In the genomic region with DNA sequence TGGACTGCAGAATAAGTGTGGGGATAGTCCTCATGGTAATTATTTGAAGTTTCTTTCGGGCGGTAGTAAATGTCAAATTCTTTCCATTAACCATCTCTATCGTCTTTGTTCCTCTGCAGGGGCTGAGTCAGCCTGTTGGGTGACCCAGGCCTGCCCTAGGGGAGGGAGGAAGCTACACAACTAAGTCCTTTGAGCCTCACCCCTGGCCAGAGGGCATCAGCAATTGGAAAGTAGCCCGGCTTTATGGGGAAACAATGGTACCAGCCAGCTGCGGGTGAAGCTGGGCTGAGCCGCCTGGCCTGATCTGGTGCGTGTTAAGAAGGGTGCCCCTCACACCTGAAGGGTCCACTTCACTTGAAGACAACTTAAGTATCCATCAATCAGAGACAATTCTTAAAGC, we compare ENCODE assay signal across 10 mouse cellular contexts. TPM values are rescaled to one million over a fixed set of nuclear protein-coding genes. Genes with fewer than 3 reads are reported as not detected.
DNase-seq lines count a peak whose midpoint lies in the region; ATAC-seq lines count a peak whose summit lies in the region.
"Had no signal": no experiment of that assay in that cellular context is flagged by ENCODE, and none has a peak within 500 bp of the region (broad histone marks: within the 10 kb centered on the region; RNA-seq: fewer than 3 reads in every experiment).

No protein-coding gene starts in this region.

- no peak overlapping the region for H3K4me2 ChIP-seq in embryonic facial prominence, embryonic 14.5 days (ENCODE audit: low read depth, low read length)
- H3K4me2 ChIP-seq in midbrain, embryonic 16.5 days (ENCODE audit: low read length) = no peak overlapping the region
- no peak overlapping the region for H3K4me2 ChIP-seq in forebrain, embryonic 14.5 days (ENCODE audit: low read length)

- DNase-seq in heart, adult 9 months (ENCODE audit: low spot score in 2 of 2) = peak; percentile 13 to 17
- DNase-seq in heart, postnatal 4 days = no peak
- DNase-seq in lung, postnatal 36 days = peak; percentile 23
- no peak for DNase-seq in lung, postnatal 25 days (ENCODE audit: low spot score)
- peak; percentile 37 for DNase-seq in embryonic facial prominence, embryonic 14.5 days (ENCODE audit: low spot score)
- DNase-seq in forebrain, embryonic 14.5 days (ENCODE audit: low spot score) = no peak
- DNase-seq: right cerebral cortex, postnatal 14 days had no signal

- WGBS in embryonic facial prominence, embryonic 14.5 days = 46% methylated on average over 7 of the region's 7 CpGs
- 72% methylated on average over 7 of the region's 7 CpGs for WGBS in midbrain, embryonic 16.5 days
- 76% methylated on average over 7 of the region's 7 CpGs for WGBS in forebrain, embryonic 14.5 days

- H3K36me3 ChIP-seq in embryonic facial prominence, embryonic 14.5 days (ENCODE audit: control insufficient read depth, insufficient read depth, low read length) = no peaks in the 10 kb centered on the region
- no peaks in the 10 kb centered on the region for H3K36me3 ChIP-seq in midbrain, embryonic 16.5 days (ENCODE audit: control insufficient read depth, insufficient read depth, low read length)
- no peaks in the 10 kb centered on the region for H3K36me3 ChIP-seq in forebrain, embryonic 14.5 days (ENCODE audit: control insufficient read depth, insufficient read depth, low read length)

- H3K4me1 ChIP-seq in embryonic facial prominence, embryonic 14.5 days (ENCODE audit: control insufficient read depth, insufficient read depth, low read length) = no peaks in the 10 kb centered on the region
- no peaks in the 10 kb centered on the region for H3K4me1 ChIP-seq in midbrain, embryonic 16.5 days (ENCODE audit: control insufficient read depth, insufficient read depth, low read length)
- H3K4me1 ChIP-seq in forebrain, embryonic 14.5 days (ENCODE audit: control insufficient read depth, insufficient read depth, low read length) = no peaks in the 10 kb centered on the region

- no peak for ATAC-seq in embryonic facial prominence, embryonic 14.5 days (ENCODE audit: low read depth)
- peak; percentile 40 for ATAC-seq in megakaryocyte, adult 5-6 weeks (ENCODE audit: poor library complexity, severe bottlenecking)
- ATAC-seq in midbrain, embryonic 16.5 days = no peak
- ATAC-seq in forebrain, embryonic 14.5 days = no peak

- H3K4me3 ChIP-seq in embryonic facial prominence, embryonic 14.5 days (ENCODE audit: low read depth, low read length) = no peak overlapping the region
- H3K4me3 ChIP-seq in midbrain, embryonic 16.5 days (ENCODE audit: low read depth, low read length) = no peak overlapping the region
- no peak overlapping the region for H3K4me3 ChIP-seq in forebrain, embryonic 14.5 days (ENCODE audit: low read depth, low read length)

- no peak overlapping the region for H3K27ac ChIP-seq in embryonic facial prominence, embryonic 14.5 days (replicated peaks; ENCODE audit: low read depth, low read length)
- H3K27ac ChIP-seq in midbrain, embryonic 16.5 days (ENCODE audit: low read length) = no peak overlapping the region
- H3K27ac ChIP-seq in forebrain, embryonic 14.5 days (ENCODE audit: low read depth, low read length) = no peak overlapping the region
- H3K27ac ChIP-seq: kidney, postnatal 0 days had no signal

- H3K9ac ChIP-seq in embryonic facial prominence, embryonic 14.5 days (ENCODE audit: low read depth, low read length) = no peak overlapping the region
- no peak overlapping the region for H3K9ac ChIP-seq in midbrain, embryonic 16.5 days (ENCODE audit: low read depth, low read length)
- H3K9ac ChIP-seq in forebrain, embryonic 14.5 days (ENCODE audit: low read length) = no peak overlapping the region

- H3K9me3 ChIP-seq in embryonic facial prominence, embryonic 14.5 days (ENCODE audit: control insufficient read depth, low read length) = no peaks in the 10 kb centered on the region
- H3K9me3 ChIP-seq in midbrain, embryonic 16.5 days (replicated peaks; ENCODE audit: control insufficient read depth, low read length, poor library complexity, severe bottlenecking) = no peaks in the 10 kb centered on the region
- H3K9me3 ChIP-seq in forebrain, embryonic 14.5 days (replicated peaks; ENCODE audit: control insufficient read depth, low read length) = no peaks in the 10 kb centered on the region

- H3K27me3 ChIP-seq in embryonic facial prominence, embryonic 14.5 days (replicated peaks; ENCODE audit: control insufficient read depth, insufficient read depth, low read length) = no peaks in the 10 kb centered on the region
- H3K27me3 ChIP-seq in midbrain, embryonic 16.5 days (ENCODE audit: control insufficient read depth, insufficient read depth, low read depth, low read length) = no peaks in the 10 kb centered on the region
- H3K27me3 ChIP-seq in forebrain, embryonic 14.5 days (replicated peaks; ENCODE audit: control insufficient read depth, insufficient read depth, low read length) = no peaks in the 10 kb centered on the region

RNA-seq across cellular contexts. Expression of a gene that starts 25.1 kb away (rescaled TPM):
- total RNA-seq in heart, postnatal 4 days (2021) = 10 to 100 TPM; 19.7 to 22.6 TPM
- polyA plus RNA-seq in embryonic facial prominence, embryonic 14.5 days (2014; fragmentation: Nextera tagmentation; extraction: Ambion mirVana) = 63.4 and 70.1 TPM in 2 replicates
- total RNA-seq in megakaryocyte, adult 5-6 weeks (2015) = 59.7 and 65.7 TPM in 2 replicates
- 35.9 and 37.7 TPM in 2 replicates for total RNA-seq in megakaryocyte, adult 5-6 weeks (2017)
- polyA plus RNA-seq in midbrain, embryonic 16.5 days (2015; fragmentation: Nextera tagmentation; extraction: Ambion mirVana) = 32.3 and 32.6 TPM in 2 replicates
- 53.4 and 60.8 TPM in 2 replicates for polyA plus RNA-seq in forebrain, embryonic 14.5 days (2014; fragmentation: Nextera tagmentation; extraction: Ambion mirVana)

RNA-seq across cellular contexts. Expression of a gene that starts 33.9 kb away (rescaled TPM):
- 10 to 100 TPM; 36.5 to 38.0 TPM for total RNA-seq in heart, postnatal 4 days (2021)
- 45.4 and 48.8 TPM in 2 replicates for polyA plus RNA-seq in embryonic facial prominence, embryonic 14.5 days (2014; fragmentation: Nextera tagmentation; extraction: Ambion mirVana)
- total RNA-seq in megakaryocyte, adult 5-6 weeks (2015) = 74.4 and 87.7 TPM in 2 replicates
- total RNA-seq in megakaryocyte, adult 5-6 weeks (2017) = 97.9 and 102 TPM in 2 replicates
- 40.2 and 46.0 TPM in 2 replicates for polyA plus RNA-seq in midbrain, embryonic 16.5 days (2015; fragmentation: Nextera tagmentation; extraction: Ambion mirVana)
- 30.4 and 40.4 TPM in 2 replicates for polyA plus RNA-seq in forebrain, embryonic 14.5 days (2014; fragmentation: Nextera tagmentation; extraction: Ambion mirVana)

Comparison
In these comparisons a context has a peak if more than half of its experiments do, and no peak if none do; other contexts are left out.
1. DNase-seq: peak in heart, adult 9 months (2 of 2), lung, postnatal 36 days (single experiment) and embryonic facial prominence, embryonic 14.5 days (single experiment); none in heart, postnatal 4 days (single experiment), lung, postnatal 25 days (single experiment) and forebrain, embryonic 14.5 days (single experiment).